8 mouse cellular contexts compared by ENCODE assay signal in genomic region chr11:54002147-54002760, GRCm38 (mm10). TPM values are rescaled to one million over a fixed set of nuclear protein-coding genes. Genes with fewer than 3 reads are reported as not detected.
A peak's percentile ranks its signal among the peaks of the same experiment; 100 is the strongest.
DNase-seq lines count a peak whose midpoint lies in the region; ATAC-seq lines count a peak whose summit lies in the region.

No protein-coding gene starts in this region.

- ATAC-seq in erythroid progenitor cell, adult 5-6 weeks (replicated peaks; ENCODE audit: low FRiP score, poor library complexity, severe bottlenecking), result no peak

- DNase-seq in CD4-positive helper T cell, adult 2 months (ENCODE audit: low read depth, low spot score), result peak; percentile 74
- peak; percentile 60 for DNase-seq in Muller cell, postnatal 12 days (ENCODE audit: inconsistent ontology term)
- peak; percentile 88 to 90 for DNase-seq in cerebellum, postnatal 14 days
- peak; percentile 69 for DNase-seq in gastrocnemius, postnatal 10 days
- peak; percentile 73 for DNase-seq in layer of hippocampus, adult 11-12 months (ENCODE audit: low spot score)
- peak; percentile 74 for DNase-seq in lung, postnatal 10 days
- peak; percentile 76 to 82 for DNase-seq in right cerebral cortex, postnatal 10 days (ENCODE audit: low spot score in 2 of 2)

RNA-seq across cellular contexts. Expression of gene Slc22a21, which starts 22.1 kb away (rescaled TPM):
- total RNA-seq in gastrocnemius, postnatal 10 days (2021), result 1 to 10 TPM; 1.7 to 2.6 TPM
- 4.7 and 7.5 TPM in 2 replicates for total RNA-seq in erythroid progenitor cell, adult 5-6 weeks (2015; ENCODE audit: low replicate concordance)
- total RNA-seq in erythroid progenitor cell, adult 5-6 weeks (2017; ENCODE audit: low replicate concordance), result 4.2 and 11.9 TPM in 2 replicates

RNA-seq across cellular contexts. Expression of gene Slc22a4, which starts 25.6 kb away (rescaled TPM):
- 1 to 10 TPM; 1.4 to 2.8 TPM for total RNA-seq in gastrocnemius, postnatal 10 days (2021)
- 82.9 and 109 TPM in 2 replicates for total RNA-seq in erythroid progenitor cell, adult 5-6 weeks (2015; ENCODE audit: low replicate concordance)
- total RNA-seq in erythroid progenitor cell, adult 5-6 weeks (2017; ENCODE audit: low replicate concordance), result 115 and 153 TPM in 2 replicates

Comparison
In these comparisons a context has a peak if more than half of its experiments do, and no peak if none do; other contexts are left out.
1. RNA of gene Slc22a4, which starts 25.6 kb away (total RNA-seq): 82.9 to 153 TPM in erythroid progenitor cell, adult 5-6 weeks; 1.4 to 2.8 TPM in gastrocnemius, postnatal 10 days; every median in the first group is over 10 times any median in the second.
2. Peak in every context shown above with its lines, with median percentiles within 50 percentile points of each other: DNase-seq.